ENCODE assay signal across 20 mouse cellular contexts in genomic region chr14:55563249-55563648, GRCm38 (mm10). TPM values are rescaled to one million over a fixed set of nuclear protein-coding genes. Genes with fewer than 3 reads are reported as not detected.
"Had no signal": no experiment of that assay in that cellular context is flagged by ENCODE, and none has a peak within 500 bp of the region (broad histone marks: within the 10 kb centered on the region; RNA-seq: fewer than 3 reads in every experiment).

No protein-coding gene starts in this region.

- H3K4me3 ChIP-seq: midbrain, embryonic 10.5 days; midbrain, embryonic 12.5 days; midbrain, embryonic 15.5 days; myocyte; neural tube, embryonic 13.5 days; neural tube, embryonic 15.5 days had no signal

- ATAC-seq: midbrain, embryonic 15.5 days had no signal

- DNase-seq: lung, adult 18-20 months; lung, embryonic 14.5 days; lung, postnatal 10 days; lung, postnatal 4 days; retina, postnatal 1 day; right cerebral cortex, adult 18-20 months; right cerebral cortex, postnatal 25 days; right cerebral cortex, postnatal 4 days; spleen, adult 18-20 months; thymus, adult 18-20 months; thymus, postnatal 14 days; thymus, postnatal 36 days had no signal

- H3K27ac ChIP-seq: midbrain, embryonic 10.5 days; midbrain, embryonic 12.5 days; midbrain, embryonic 15.5 days; neural tube, embryonic 13.5 days; neural tube, embryonic 15.5 days had no signal

- H3K27me3 ChIP-seq: midbrain, embryonic 12.5 days; midbrain, embryonic 15.5 days; neural tube, embryonic 13.5 days; neural tube, embryonic 15.5 days had no signal

- H3K9me3 ChIP-seq: midbrain, embryonic 10.5 days; midbrain, embryonic 12.5 days; midbrain, embryonic 15.5 days; neural tube, embryonic 13.5 days; neural tube, embryonic 15.5 days had no signal

- H3K4me2 ChIP-seq: lung, embryonic 14.5 days; midbrain, embryonic 12.5 days; midbrain, embryonic 15.5 days; neural tube, embryonic 13.5 days; neural tube, embryonic 15.5 days had no signal

- H3K9ac ChIP-seq: lung, embryonic 14.5 days; midbrain, embryonic 12.5 days; midbrain, embryonic 15.5 days; neural tube, embryonic 15.5 days had no signal

RNA-seq across cellular contexts. Expression of gene A730061H03Rik, which starts 3.0 kb away (rescaled TPM):
- polyA plus RNA-seq: midbrain, embryonic 12.5 days; midbrain, embryonic 15.5 days; small intestine, adult 2 months had no signal

RNA-seq across cellular contexts. Expression of gene Fitm1, which starts 12.2 kb away (rescaled TPM):
- total RNA-seq: megakaryocyte-erythroid progenitor cell, adult 5-6 weeks had no signal
- polyA plus RNA-seq: midbrain, embryonic 12.5 days had no signal
